Mouse (Mus musculus): ENCODE results near the gene Olfr432.
"Not testable (repeated sequence)": the region's sequence is repeated elsewhere in the genome, so short reads cannot be mapped to it uniquely, and the experiment has no call there.

Olfr432 gene

DNA sequence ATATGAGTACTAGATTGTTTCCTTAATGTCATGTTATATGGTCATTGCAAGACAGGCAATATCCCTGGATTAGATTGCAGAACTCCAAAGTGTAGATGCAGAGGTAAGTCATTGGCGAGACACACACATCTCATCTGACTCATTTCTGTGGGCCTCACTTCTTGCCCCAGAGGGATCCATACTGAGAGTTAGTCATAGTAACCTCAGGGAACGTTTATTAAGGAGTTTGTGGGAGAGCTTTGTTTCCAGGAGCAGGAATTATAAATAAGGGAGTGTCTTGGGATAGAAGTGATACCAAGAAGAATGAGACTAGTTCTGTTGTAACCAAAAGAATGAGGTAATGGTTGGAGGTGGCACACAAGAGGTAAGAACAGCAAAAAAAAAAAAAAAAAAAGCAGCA, at the start of gene Olfr432:
Olfr432 (plus strand) TSS at position 313 of the 400 bp plus-strand sequence.
- no peak for DNase-seq (ENCODE audit: low read depth, low spot score)

DNA sequence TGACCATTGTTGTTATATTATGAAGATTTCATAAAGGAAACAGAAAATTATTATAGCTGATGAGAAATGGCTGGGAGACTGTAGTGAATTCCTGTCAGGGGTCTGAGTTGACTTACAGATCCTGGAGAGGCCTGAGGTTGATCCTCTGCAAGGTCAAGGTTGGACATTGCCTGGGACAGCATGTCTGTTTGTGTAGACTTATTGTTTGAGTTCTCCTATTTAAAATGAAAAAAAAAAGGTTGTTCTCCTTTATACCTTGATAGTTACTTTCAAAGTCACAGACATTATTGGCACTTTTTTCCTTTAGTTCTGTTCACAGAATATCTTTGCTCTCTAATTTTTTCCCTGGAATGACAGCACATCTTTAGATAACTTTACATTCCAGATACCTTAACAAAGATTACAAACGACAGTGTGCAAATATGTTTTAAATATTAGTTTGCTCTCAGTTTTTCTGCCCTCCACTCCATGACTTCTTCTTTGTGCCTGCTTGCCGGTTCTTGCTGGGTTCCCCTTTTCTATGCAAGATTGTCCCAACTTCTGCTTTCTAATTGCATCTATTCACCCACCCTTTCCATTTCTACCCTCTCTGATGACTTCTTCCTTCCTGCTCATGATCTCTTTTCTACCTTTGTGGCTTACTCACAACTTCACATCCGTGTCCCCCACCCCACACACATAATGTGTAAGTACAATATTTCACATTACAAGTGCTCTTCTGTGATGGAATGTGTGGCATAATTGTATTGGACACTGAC, 44.5 kb upstream of the Olfr432 start:
- not testable (repeated sequence) for DNase-seq (ENCODE audit: low read depth, low spot score)

DNA sequence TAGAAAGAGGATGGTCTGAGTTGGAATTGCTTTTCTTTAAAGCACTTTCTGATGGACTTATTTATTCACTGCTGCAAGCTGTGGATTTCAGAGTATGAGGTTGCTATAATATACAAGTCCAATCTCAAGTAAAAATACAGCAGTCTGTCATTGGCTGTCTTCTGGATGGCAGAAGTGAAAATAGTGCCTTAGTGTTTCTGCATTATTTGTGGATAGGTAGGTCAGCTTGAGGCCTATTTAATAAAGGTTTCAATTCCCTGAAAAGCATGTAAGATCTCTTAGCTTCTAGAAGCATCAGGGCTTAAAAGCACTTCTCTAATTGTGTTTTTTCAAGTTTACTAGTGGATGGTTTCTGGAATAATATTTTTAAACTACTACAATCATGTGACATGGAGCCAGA, 42.0 kb upstream of the Olfr432 start:
- DNase-seq (ENCODE audit: low read depth, low spot score): not testable (repeated sequence)

DNA sequence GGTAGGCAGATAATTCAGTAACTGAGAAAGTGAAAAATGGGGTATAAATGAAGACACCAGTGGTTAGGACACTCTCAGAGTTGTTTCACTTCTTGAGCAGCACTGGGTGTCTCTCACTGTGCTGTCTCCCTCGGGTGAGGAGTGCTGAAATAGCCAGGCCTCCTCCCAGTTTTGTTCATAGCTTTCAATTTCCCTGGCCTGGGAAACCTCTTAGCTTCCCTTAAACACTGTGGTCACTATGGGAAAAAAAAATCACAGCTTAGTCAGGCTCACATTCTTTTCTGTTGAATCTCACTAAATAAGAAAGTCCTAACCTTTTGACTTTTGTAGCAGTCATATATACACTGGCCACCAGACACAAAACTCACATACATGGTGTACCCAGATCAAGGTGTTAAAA, 17.3 kb upstream of the Olfr432 start, which contains the start of gene Ifi205:
Ifi205 (minus strand) TSS at position 113 of the 400 bp plus-strand sequence.
- DNase-seq (ENCODE audit: low read depth, low spot score): no peak

DNA sequence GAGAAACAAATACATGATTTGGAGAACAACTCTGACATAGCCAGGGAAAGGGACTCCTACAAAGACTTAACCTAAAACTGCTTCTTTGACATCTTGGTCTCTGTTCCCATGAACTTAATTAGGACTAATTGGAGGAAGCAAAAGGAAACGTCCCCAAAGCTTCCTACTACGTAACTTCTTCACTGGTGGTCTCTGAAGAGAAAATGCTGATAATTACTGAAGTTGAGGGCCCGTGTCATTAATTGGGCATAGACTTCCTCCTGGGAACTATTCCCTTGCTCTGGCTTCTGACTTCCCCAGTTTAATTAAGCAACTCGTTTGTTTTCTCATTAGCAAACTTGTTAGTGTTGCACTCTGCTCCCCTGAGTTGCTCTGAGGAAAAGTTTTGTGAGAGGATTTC, 13.2 kb upstream of the Olfr432 start:
- DNase-seq (ENCODE audit: low read depth, low spot score): no peak

DNA sequence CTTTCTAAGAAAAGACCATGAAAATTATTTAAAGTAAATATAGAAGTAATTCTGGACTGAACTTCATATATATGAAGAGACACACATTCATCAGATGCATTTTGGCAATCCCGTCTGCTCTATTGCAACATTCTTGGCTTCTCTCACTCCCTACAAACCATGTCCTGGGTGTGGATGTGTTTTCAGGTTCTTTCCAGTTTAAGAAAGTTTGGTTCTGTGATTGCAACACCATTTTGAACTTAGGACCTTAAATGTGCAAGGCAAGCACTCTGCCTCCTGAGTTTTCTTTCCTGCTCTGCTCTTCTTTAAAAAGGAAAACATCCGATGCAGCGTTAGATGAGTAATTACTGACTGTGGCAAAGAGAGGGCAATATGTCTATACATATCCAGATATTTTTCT, 10.5 kb upstream of the Olfr432 start:
- no peak for DNase-seq (ENCODE audit: low read depth, low spot score)

DNA sequence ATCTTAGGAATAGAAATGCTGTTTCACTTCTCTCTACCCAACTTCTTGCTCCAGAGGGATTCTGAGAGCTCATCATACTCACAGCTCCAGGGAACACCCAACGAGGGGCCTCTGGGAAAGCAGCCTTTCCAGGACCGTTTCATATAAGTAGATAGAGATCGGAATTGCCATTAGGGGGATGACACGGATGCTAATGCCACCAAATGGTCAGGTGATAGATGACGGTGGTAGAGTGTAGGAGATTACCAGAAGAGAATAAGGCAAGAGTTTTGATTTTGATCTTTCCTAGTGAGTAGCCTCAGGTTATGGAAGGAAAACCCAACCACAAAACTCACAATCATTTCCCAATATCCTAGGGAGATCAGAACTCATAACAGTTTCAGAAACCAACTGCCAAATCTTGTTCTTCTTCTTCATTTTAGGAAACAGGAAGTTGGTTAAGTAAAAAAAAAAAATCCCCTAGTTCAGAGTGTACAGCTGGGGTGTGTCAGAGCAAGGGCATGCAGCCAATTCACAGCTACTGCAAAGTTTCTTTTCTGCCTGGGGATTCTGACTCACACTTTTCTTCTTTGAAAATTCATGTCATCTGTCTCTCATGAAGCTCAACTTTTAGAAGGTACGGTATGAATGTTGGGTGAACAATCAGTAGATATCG, 8.4 kb upstream of the Olfr432 start, which contains the start of gene Olfr433:
Olfr433 (plus strand) TSS at position 183 of the 655 bp plus-strand sequence.
- DNase-seq (ENCODE audit: low read depth, low spot score): no peak

DNA sequence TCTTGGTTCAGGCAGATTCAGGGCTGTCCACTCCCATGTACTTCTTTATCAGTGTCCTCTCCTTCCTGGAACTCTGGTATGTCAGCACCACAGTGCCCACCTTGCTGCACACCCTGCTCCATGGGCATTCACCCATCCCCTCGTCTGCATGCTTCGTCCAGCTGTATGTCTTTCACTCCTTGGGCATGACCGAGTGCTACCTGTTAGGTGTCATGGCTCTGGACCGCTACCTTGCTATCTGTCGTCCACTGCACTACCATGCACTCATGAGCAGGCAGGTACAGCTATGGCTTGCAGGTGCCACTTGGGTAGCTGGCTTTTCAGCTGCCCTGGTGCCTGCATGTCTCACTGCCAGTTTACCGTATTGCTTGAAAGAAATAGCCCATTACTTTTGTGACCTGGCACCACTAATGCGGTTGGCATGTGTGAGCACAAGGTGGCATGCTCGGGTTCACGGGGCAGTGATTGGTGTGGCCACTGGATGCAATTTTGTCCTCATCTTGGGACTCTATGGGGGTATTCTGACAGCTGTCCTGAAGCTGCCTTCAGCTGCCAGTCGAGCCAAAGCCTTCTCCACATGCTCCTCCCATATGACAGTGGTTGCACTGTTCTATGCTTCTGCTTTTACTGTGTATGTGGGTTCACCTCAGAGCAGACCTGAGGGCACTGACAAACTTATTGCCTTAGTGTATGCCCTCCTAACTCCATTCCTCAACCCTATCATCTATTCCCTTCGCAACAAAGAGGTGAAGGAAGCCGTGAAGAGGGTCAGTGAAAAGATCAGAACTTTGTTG, 6.7 kb upstream of the Olfr432 start:
- not testable (repeated sequence) for DNase-seq (ENCODE audit: low read depth, low spot score)

DNA sequence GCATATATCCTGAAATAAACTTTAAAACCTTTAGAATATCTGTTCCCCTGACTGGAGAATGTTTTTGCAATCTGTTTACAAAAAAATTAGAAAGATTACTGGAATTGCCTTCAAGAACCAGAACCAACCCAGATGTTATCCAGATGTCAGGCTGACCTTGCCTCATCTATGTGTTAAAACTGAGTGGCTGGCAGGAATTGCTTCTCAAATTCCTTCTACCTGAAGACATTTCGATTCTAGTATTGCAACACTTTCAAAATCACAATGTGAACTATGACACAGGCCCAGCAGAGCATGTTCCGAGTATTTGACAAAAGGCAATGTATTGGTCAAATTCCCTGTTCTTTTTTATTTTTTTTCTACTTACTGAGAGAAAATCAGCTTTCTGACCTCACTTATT, 4.6 kb upstream of the Olfr432 start:
- DNase-seq (ENCODE audit: low read depth, low spot score): no peak

DNA sequence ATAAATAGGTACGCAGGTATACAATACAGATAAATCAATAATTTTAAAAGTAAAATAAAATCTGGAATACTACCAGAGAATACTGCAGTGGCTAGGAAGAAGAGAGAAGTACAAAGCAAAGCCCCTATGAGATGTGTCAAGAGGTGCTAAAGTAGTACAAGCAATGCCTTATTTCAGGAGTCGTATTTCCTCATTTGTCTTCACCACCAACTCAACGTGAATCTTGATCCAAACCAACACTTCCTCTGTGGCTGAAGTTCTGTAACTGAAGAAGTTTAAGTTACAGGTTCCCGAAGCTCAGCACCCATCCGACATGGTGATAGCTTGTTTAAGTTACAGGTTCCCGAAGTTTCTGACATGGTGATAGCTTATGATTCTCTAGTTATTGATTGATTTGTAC, 778 bp upstream of the Olfr432 start:
- not testable (repeated sequence) for DNase-seq (ENCODE audit: low read depth, low spot score)

DNA sequence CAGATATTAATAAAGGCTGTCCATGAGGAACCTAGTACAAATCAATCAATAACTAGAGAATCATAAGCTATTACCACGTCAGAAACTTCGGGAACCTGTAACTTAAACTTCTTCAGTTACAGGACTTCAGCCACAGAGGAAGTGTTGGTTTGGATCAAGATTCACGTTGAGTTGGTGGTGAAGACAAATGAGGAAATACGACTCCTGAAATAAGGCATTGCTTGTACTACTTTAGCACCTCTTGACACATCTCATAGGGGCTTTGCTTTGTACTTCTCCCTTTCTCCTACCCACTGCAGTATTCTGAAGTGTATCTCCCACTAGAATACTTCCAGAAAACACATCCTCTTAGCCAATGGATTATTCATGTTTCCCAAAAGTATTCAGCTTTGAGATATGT, 352 bp downstream of the Olfr432 start:
- not testable (repeated sequence) for DNase-seq (ENCODE audit: low read depth, low spot score)

DNA sequence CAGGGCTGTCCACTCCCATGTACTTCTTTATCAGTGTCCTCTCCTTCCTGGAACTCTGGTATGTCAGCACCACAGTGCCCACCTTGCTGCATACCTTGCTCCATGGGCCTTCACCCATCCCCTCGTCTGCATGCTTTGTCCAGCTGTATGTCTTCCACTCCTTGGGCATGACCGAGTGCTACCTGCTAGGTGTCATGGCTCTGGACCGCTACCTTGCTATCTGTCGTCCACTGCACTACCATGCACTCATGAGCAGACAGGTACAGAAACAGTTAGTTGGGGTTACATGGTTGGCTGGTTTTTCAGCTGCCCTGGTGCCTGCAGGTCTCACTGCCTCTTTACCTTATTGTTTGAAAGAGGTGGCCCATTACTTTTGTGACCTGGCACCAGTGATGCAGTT, 1.5 kb downstream of the Olfr432 start:
- DNase-seq (ENCODE audit: low read depth, low spot score): no peak

DNA sequence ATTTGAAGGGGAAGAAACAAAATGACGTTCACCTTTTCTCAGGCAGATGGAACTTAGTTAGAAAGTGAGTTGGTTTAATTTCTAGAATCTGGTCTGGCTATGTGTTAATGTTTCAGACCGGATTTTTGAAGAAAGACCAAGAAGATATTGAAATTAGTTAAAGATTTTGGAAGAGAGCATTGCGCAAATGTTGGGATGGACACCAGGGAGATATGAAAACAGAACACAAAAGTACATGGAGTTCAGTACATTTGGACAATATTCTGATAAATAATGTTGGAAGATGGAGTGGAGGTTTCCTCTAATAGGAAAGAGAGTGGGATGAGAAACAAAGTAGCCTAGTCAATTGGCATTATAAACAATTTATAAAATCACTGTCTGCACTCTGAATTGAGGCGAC, 2.5 kb downstream of the Olfr432 start:
- no peak for DNase-seq (ENCODE audit: low read depth, low spot score)

DNA sequence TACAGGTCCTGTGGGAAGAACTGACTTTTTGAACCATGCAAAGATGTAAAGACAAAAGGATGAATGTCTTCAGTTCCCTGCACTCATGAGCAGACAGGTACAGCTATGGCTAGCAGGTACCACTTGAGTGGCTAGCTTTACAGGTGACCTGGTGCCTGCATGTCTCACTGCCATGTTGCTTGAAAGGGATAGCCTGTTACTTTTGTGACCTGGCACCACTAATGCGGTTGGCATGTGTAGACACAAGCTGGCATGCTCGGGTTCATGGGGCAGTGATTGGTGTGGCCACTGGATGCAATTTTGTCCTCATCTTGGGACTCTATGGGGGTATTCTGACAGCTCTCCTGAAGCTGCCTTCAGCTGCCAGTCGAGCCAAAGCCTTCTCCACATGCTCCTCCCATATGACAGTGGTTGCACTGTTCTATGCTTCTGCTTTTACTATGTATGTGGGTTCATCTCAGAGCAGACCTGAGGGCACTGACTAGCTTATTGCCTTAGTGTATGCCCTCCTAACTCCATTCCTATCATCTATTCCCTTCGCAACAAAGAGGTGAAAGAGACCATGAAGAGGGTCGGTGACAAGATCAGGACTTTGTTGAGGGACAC, 3.0 kb downstream of the Olfr432 start:
- DNase-seq (ENCODE audit: low read depth, low spot score): no peak

DNA sequence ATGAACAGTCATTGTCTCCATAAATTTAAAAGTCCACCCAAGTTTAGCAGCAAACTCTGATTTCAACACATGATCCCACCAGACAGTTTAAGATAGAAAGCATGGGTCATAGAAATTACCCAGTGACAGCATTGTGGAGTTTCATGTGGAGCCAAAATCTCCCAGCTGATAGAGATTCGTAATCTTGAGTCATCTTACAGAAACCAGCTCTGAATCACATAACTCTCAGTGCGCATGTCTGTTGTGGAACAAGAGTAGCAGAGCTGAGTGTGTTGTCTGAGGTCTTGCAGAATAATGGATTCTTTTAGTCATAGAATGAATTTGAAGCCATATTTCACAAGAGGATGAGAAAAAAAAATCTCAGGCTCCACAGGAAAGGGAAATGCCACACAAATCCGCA, 4.0 kb downstream of the Olfr432 start:
- DNase-seq (ENCODE audit: low read depth, low spot score): no peak

DNA sequence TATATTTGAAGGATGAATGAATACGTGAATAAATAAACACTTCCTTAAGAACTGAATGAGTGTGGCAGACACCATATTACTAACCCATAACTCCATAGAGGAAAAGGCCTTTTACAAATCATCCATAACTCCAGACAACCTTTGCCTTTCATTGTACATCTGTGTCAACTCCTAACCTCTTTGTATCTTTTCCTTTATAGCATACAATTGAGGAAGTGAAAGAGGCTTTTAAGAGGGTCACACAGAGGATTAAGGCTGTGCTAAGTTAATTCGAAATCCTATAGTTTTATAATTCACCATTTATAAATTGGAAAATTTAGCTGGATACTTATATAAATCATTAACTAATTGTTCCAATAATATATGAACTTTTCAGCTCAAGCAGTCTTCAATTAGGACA, 6.2 kb downstream of the Olfr432 start:
- DNase-seq (ENCODE audit: low read depth, low spot score): no peak

DNA sequence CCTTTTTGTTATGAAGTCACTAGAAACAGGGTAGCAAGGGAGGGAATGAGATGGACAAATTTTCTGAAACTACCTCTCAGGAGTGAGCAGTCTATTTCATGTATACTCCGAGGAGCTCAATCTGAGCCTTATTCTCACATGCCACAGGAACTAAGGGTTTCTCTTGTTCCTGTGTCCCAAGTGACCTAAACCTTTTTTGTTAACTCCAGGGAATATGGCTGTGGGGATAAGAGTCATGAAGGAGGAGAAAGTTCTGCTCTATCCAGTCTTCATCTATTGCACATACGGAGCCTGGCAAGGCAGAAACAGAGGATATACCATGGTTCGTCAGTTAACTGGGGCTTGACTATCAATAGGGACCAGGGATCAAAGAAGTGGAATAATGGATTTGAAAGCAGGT, 17.3 kb downstream of the Olfr432 start, which contains the start of gene Olfr430:
Olfr430 (plus strand) TSS at position 301 of the 400 bp plus-strand sequence.
- no peak for DNase-seq (ENCODE audit: low read depth, low spot score)

DNA sequence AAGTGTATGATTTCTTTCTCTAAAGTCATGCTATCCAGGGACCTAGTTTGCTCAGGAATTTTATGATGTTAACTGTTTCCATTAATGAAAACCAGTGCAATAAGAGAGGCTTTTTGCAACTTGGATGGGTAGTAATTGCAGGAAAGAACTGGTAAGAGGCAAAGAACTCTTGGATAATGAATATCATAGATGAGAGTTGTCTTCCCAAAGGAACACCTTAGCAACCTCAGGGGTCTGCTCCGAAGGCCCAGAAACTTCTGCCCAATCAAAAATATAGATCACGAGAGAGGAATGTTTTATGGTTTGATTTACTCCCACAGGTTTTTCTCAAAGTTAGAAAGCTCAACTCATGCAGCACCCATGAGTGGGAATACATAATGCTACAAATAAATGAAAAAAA, 35.0 kb downstream of the Olfr432 start, which contains the start of gene Olfr429:
Olfr429 (plus strand) TSS at position 301 of the 400 bp plus-strand sequence.
- no peak for DNase-seq (ENCODE audit: low read depth, low spot score)

DNA sequence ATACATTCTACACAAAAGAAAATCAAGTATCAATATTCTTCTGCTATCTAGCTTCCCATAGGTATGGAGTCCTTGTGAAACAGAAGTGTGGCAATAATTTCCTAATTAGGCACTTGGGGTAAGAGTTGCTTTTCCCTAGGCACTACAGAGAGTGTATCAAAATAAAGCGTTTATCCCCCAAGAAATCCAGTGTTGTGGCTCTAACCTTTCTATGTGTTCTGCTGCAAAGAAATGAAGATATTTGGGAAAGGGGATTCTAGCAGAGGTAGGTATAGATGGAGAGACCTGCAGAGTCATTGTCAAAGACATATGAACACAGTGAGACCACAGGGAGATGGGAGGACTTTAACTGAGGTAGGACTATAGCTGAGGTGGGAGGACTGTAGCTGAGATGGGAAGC, 47.6 kb downstream of the Olfr432 start, which contains the start of gene Olfr427:
Olfr427 (plus strand) TSS at position 301 of the 400 bp plus-strand sequence.
- no peak for DNase-seq (ENCODE audit: low read depth, low spot score)

DNA sequence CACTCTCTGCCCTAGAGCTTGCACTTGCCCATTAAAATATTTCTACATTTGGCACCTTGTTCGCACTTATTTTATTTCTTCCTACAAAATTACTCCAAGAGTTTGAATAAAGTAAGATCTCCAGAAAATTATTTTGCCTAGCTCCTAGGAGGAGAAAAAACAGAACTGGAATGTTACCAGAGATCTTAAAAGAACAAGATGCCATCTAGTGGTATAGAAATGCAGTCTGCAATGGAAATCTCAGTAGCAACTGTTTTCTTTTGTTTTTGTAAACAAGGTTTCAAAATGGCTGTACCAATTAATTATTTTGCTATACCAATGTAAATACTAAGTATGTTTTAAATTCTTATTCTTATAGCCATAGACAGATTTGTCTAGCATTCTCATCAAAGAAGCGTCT, 54.7 kb downstream of the Olfr432 start:
- no peak for DNase-seq (ENCODE audit: low read depth, low spot score)

Measured in c-Kit-negative CD71-positive TER-119-positive erythroid progenitor cells, embryonic 14.5 days (primary cell).